Mouse (Mus musculus) midbrain, embryonic 14.5 days (tissue): ENCODE data around the gene Prox1. TPM values are rescaled to one million over a fixed set of nuclear protein-coding genes. Genes with fewer than 3 reads are reported as not detected.

Experiments used
- ATAC-seq: fragments of 200-750 bp; cut with Nextera tagmentation; 2 replicates; pipeline ENCODE4 v1.8.0; 2017; ENCODE audit warnings: moderate number of reproducible peaks, moderate library complexity; ENCODE audit not compliant: low FRiP score, low TSS enrichment
- DNase-seq: peaks from one replicate; pipeline ENCODE4 v3.0.0-alpha.2; 2015
- H3K27ac ChIP-seq: fragments of 300-500 bp; sonication (generic); replicated peaks from 2 replicates; pipeline ENCODE4 v1.5.1; 2014; ENCODE audit warnings: mild to moderate bottlenecking, low read depth, low read length, moderate library complexity
- H3K27me3 ChIP-seq: fragments of 300-500 bp; sonication (generic); 2 replicates; pipeline ENCODE4 v1.6.1; 2014; ENCODE audit warnings: low read length, control low read depth, mixed read lengths; ENCODE audit not compliant: control insufficient read depth, insufficient read depth
- H3K36me3 ChIP-seq: fragments of 300-500 bp; sonication (generic); 2 replicates; pipeline ENCODE4 v1.6.1; 2014; ENCODE audit warnings: low read length, control low read depth; ENCODE audit not compliant: control insufficient read depth, insufficient read depth
- H3K4me1 ChIP-seq: fragments of 300-500 bp; sonication (generic); 2 replicates; pipeline ENCODE4 v1.6.1; 2014; ENCODE audit warnings: mild to moderate bottlenecking, antibody characterized with exemption, low read length, control low read depth; ENCODE audit not compliant: control insufficient read depth, insufficient read depth
- H3K4me2 ChIP-seq: fragments of 300-500 bp; sonication (generic); 2 replicates; pipeline ENCODE4 v1.6.1; 2014; ENCODE audit warnings: mild to moderate bottlenecking, low read length, moderate library complexity
- H3K4me3 ChIP-seq: fragments of 300-500 bp; sonication (generic); replicated peaks from 2 replicates; pipeline ENCODE4 v1.5.1; 2014; ENCODE audit warnings: low read depth, low read length
- H3K9ac ChIP-seq: fragments of 300-500 bp; sonication (generic); replicated peaks from 2 replicates; pipeline ENCODE4 v1.6.1; 2014; ENCODE audit warnings: mild to moderate bottlenecking, low read length, moderate library complexity
- H3K9me3 ChIP-seq: fragments of 300-500 bp; sonication (generic); 2 replicates; pipeline ENCODE4 v1.6.1; 2016; ENCODE audit warnings: low read length, control low read depth, mixed read lengths; ENCODE audit not compliant: control insufficient read depth
- WGBS: fragments of 180-500 bp; shearing (Covaris S2); extraction: QIAGEN DNeasy Blood & Tissue Kit; methylation state at CpG from one replicate; pipeline ENCODE4 v1.1.7; 2014; 5-methylcytosine and 5-hydroxymethylcytosine counted together
- polyA plus RNA-seq: library from polyadenylated mRNA; unstranded; fragments of >200 nt; fragmentation: Nextera tagmentation; extraction: Ambion mirVana; gene quantifications from 2 replicates; pipeline ENCODE4 v1.2.1, GENCODE M21; 2014

Prox1 gene
- polyA plus RNA-seq, 1 experiment from 2014 or later, result 10.7 TPM

DNA sequence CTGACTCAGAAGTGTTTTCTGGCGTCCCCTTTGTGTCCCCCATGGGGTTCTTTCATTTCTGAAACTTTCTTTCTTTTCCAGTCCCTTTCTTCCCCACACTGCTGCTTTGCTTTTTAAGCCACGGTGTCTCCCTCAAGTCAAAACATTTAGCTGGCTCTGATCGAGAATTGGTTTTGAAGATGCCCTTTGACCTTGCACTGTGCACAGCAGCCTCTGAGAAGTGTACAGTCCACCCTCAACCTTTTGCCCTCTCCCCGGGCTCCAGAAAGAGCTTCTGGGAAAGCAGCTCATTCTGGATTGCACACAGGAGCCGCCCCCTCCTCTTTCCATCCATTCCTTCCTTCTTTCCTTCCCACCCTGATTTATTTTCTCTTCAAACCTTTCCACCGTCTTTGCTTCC is 10.3 kb upstream of the Prox1 start:
- H3K9ac ChIP-seq, result no peak overlapping the region
- no peaks in the 10 kb centered on the region for H3K4me1 ChIP-seq
- 24% methylated on average over 6 of the region's 6 CpGs for WGBS

DNA sequence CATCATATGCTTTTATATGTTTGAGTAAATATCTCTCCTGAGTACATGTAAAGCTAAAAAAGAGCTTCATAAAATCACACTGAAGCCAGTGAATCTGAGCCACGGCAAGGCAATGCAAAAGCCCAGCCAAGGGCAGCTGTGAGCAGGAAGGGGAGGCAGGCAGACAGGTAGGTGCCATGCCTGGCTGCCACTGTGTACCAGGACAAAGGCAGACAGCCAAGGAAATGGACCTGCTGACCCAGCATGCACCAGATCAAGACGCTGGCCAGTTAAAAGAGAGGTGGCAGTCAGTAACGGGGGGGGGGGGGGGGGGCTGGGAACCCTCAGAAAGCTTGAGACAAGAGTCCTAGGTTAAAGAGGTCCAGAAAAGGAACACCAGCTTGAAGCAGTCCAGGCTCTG is 6.4 kb upstream of the Prox1 start:
- peaks cover 46% of the 10 kb centered on the region; the same call in 1 of the 2 replicates for H3K27me3 ChIP-seq
- H3K4me2 ChIP-seq, result no peak overlapping the region
- WGBS, result 38% methylated on average over 3 of the region's 3 CpGs
- H3K9me3 ChIP-seq, result no peaks in the 10 kb centered on the region
- ATAC-seq, result no peak
- DNase-seq, result no peak
- no peak overlapping the region for H3K9ac ChIP-seq
- no peaks in the 10 kb centered on the region for H3K36me3 ChIP-seq
- H3K4me3 ChIP-seq, result no peak overlapping the region
- no peak overlapping the region for H3K27ac ChIP-seq
- H3K4me1 ChIP-seq, result peaks cover 17% of the 10 kb centered on the region

More for the DNA sequence above, 10.3 kb upstream of the Prox1 start:
- DNase-seq, result no peak
- Histone ChIP-seq H3K4me3 (no peak overlapping the region), H3K27me3 (peaks cover 8% of the 10 kb centered on the region; the same call in 1 of the 2 replicates), H3K36me3 (no peaks in the 10 kb centered on the region), H3K9me3 (no peaks in the 10 kb centered on the region), H3K4me2 (no peak overlapping the region), H3K27ac (no peak overlapping the region)
- no peak for ATAC-seq

DNA sequence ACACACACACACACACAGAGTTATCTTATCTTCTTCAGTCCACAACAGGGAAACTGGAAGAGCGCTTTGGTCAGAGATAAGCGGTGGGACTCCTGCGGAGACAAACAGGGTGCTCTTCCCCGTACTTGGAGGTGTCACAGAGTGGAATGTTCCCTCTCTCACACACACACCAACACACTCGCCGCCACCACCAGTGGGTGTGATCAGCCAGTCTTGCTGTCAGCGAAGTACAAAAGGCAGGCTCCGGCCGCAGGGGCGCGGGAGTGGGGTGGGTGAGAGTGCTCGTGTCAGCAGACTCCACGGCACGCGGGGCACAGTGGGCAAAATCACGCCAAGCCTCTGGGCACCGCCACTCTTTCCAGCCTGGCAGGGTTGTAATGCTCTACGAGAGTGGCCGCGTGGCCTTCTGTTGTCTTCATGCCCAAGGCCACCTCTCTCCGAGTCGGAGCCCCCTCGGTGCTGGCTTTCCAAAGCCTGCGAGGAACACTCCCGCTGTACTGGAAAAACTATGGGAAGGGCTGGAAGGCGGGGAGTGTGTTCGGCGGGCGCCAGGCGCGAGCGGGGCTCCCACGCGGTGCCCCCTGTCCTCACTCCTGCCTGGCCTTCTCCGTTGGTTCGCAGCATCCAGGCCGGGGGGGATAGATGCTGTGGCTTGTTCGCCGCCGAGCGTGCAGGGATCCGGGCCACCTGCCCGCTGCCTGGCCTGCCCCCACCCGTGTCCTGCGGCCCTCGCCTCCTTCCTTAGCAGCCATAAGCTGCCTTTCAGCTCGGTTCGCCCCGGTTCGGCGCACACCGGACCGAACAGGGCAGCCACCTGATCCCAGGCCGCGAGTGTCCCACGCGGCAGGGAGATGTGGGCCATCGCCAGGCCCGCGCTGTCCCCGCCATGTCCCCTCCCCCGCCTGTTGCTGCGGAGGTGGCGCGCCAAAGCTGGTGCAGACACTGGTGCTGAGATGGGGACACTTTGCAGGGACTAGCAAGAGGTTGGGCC is 4.5 kb upstream of the Prox1 start:
- WGBS, result 3% methylated on average over 65 of the region's 65 CpGs
- Histone ChIP-seq H3K4me1 (peaks cover 25% of the 10 kb centered on the region), H3K4me3 (peak overlapping the region; percentile 39), H3K9me3 (no peaks in the 10 kb centered on the region), H3K36me3 (no peaks in the 10 kb centered on the region), H3K4me2 (peak overlapping the region; percentile 85), H3K9ac (peak overlapping the region; percentile 59), H3K27ac (0 out of 2 replicates have a peak overlapping the region, but pooled peaks have one; percentile 8), H3K27me3 (peaks cover 55% of the 10 kb centered on the region; the same call in 1 of the 2 replicates)
- ATAC-seq (no peak), DNase-seq (peak; percentile 58)

DNA sequence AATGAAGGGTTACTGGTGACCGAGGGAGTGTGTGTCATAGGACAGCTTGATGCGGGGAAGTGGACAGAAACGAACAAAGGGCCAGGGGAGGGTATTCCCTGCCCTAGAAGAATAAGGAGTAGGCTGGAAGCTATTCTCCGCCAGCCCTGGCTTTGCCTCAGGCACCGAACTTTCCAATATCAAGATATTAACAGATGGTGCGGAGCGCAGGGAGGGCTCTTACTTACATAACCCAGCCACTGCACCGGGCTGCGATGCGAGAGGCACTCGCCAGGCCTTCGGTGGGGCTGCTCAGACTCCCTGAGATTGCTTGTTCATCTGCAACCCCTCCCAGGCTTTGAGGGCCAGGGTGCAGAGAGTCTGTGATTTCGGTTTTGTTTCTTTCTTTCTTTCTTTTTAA is 3.7 kb upstream of the Prox1 start:
- Histone ChIP-seq H3K4me2 (peak overlapping the region; percentile 85), H3K27ac (no peak overlapping the region), H3K4me1 (peaks cover 25% of the 10 kb centered on the region), H3K9ac (no peak overlapping the region), H3K36me3 (no peaks in the 10 kb centered on the region), H3K27me3 (peaks cover 55% of the 10 kb centered on the region; the same call in 1 of the 2 replicates), H3K9me3 (no peaks in the 10 kb centered on the region), H3K4me3 (no peak overlapping the region)
- no peak for ATAC-seq
- peak; percentile 77 for DNase-seq
- 4% methylated on average over 13 of the region's 13 CpGs for WGBS

DNA sequence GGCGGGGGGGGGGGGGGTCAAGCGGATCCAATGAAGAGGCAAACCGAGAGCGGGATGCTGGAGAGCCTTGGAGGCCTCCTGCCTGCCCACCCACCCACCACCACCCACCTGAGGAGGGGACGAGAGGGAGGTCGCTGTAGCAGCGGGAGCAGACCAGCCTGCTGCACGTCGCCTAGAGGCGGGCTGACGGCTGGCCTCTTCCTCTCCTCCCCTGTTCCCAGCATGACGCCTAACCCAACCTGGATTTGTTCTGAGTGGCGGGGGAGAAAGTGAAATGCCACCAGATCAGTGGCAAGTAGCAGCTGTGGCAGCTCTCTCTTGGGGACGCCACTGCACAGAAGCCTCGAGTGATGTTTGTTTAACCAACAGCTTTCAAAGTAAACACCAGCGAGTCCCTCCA is 3.1 kb upstream of the Prox1 start:
- Histone ChIP-seq H3K4me1 (peaks cover 25% of the 10 kb centered on the region), H3K9me3 (no peaks in the 10 kb centered on the region), H3K27me3 (peaks cover 55% of the 10 kb centered on the region; the same call in 1 of the 2 replicates), H3K4me3 (peak overlapping the region; percentile 15; the same call in 1 of the 2 replicates), H3K27ac (no peak overlapping the region), H3K9ac (no peak overlapping the region), H3K4me2 (peak overlapping the region; percentile 36; the same call in 1 of the 2 replicates), H3K36me3 (no peaks in the 10 kb centered on the region)
- WGBS, result 2% methylated on average over 16 of the region's 16 CpGs
- peak; percentile 51 for DNase-seq
- no peak for ATAC-seq

DNA sequence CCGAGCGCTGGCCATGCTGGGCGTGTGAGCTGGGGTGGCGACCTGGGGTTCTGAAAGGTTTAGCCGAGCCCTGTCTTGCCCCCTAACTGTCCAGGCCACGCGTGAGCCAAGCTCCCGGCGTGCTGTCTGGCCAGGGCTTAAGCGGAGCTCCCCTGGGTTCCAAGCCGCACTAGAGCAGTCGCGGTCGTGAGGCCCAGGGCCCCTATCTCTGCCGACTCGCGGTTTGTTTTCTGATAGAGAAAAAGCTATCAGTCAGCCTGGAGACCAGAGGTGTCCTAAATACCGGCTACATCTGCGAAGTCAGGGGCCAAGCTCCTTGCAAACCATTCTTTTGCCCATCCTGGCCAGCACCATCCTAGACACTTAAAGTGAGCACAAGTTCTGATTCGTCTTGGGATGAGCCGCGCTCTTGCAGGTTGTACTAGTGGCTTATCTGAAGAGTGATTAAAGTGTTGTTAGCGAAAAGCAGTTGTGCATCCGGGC is 2.5 kb upstream of the Prox1 start:
- Histone ChIP-seq H3K4me3 (peak overlapping the region; percentile 15), H3K4me1 (peaks cover 29% of the 10 kb centered on the region), H3K9ac (0 out of 2 replicates have a peak overlapping the region, but pooled peaks have one; percentile 6), H3K27me3 (peaks cover 54% of the 10 kb centered on the region; the same call in 1 of the 2 replicates), H3K36me3 (no peaks in the 10 kb centered on the region), H3K27ac (no peak overlapping the region), H3K4me2 (peak overlapping the region; percentile 36), H3K9me3 (no peaks in the 10 kb centered on the region)
- no peak for ATAC-seq
- WGBS, result under 1% methylated on average over 24 of the region's 24 CpGs
- peak; percentile 61 for DNase-seq

DNA sequence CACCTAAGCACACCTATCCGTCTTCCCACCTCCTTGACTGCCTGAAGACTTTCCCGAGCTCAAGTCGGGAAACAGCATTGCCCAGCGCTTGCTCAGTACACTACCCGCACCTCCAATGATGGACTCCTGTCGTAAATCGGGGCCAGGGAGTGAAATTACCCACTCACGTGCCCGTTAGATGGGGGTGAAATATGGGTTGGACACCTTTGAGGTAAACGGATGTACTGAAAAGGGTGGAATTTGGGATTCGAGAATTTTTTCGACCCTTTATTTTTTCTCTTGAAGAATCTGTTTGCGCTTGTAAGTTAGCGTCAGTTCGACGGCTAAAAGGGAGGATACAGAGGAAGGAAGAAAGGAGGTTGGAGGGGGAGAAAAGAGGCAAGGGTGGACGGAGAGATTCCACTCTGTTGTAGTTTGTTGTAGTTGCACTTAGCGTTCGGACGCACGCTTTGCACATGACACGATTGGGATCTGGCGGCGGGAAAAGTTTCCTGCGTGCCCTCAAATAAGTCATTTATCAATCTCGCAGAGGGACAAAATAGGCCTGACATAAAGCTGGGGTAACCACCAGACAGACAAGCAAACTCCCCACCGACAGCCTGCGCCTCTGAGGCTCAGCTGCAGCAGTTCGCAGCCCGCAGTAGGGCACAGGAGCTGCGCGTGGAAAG is 1.9 kb upstream of the Prox1 start:
- WGBS, result 2% methylated on average over 32 of the region's 32 CpGs

DNA sequence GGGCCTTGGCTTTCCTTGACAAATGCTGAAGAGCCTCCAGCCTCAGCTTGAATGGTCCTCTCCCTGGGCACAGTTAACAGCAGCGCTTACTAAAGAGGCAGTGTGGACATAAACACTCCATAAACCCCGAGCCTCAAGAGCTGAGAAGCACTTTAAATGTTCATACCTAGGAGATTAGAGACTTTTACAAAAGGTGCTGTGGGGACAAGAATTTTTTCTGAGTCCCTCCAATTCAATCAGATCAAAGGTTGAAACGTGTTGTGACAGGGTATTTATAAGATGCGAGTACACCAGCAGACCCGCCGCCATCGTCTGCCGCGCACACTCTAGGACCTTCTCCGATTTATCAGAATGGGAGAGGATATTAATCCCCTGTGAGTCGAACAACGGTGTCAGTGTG is 1.2 kb upstream of the Prox1 start:
- H3K36me3 ChIP-seq, result no peaks in the 10 kb centered on the region
- peak overlapping the region; percentile 66 for H3K4me3 ChIP-seq
- peaks cover 30% of the 10 kb centered on the region for H3K4me1 ChIP-seq
- ATAC-seq, result no peak
- WGBS, result 3% methylated on average over 12 of the region's 12 CpGs
- H3K27me3 ChIP-seq, result peaks cover 52% of the 10 kb centered on the region; the same call in 1 of the 2 replicates
- H3K9me3 ChIP-seq, result no peaks in the 10 kb centered on the region
- H3K27ac ChIP-seq, result no peak overlapping the region
- H3K4me2 ChIP-seq, result peak overlapping the region; percentile 91
- H3K9ac ChIP-seq, result no peak overlapping the region; the same call in 1 of the 2 replicates
- no peak for DNase-seq

More for the DNA sequence above, 1.9 kb upstream of the Prox1 start:
- ATAC-seq, result no peak
- H3K9ac ChIP-seq, result 0 out of 2 replicates have a peak overlapping the region, but pooled peaks have one; percentile 6
- H3K9me3 ChIP-seq, result no peaks in the 10 kb centered on the region
- H3K27me3 ChIP-seq, result peaks cover 52% of the 10 kb centered on the region; the same call in 1 of the 2 replicates
- H3K36me3 ChIP-seq, result no peaks in the 10 kb centered on the region
- H3K4me2 ChIP-seq, result peak overlapping the region; percentile 36
- no peak overlapping the region for H3K27ac ChIP-seq
- DNase-seq, result no peak
- H3K4me3 ChIP-seq, result peak overlapping the region; percentile 66
- H3K4me1 ChIP-seq, result peaks cover 30% of the 10 kb centered on the region
